Mouse (Mus musculus): ENCODE measurements at regions not wholly inside any gene's neighbourhood (a gene's known extent, or its start where the extent isn't known, plus 50 kb on each side); places are given as distances from the start of the nearest gene placed in this dataset.

- H3K27ac ChIP-seq (ENCODE audit: low read length): no peak overlapping the region
- H3K4me2 ChIP-seq (replicated peaks; ENCODE audit: low read depth, low read length): no peak overlapping the region
- no peaks in the 10 kb centered on the region for H3K9me3 ChIP-seq (ENCODE audit: control insufficient read depth, low read depth, low read length)
- no peaks in the 10 kb centered on the region for H3K27me3 ChIP-seq (ENCODE audit: control insufficient read depth, insufficient read depth, low read length)
- H3K9ac ChIP-seq (replicated peaks; ENCODE audit: low read depth, low read length): no peak overlapping the region
- H3K4me1 ChIP-seq (ENCODE audit: control insufficient read depth, insufficient read depth, low read length): no peaks in the 10 kb centered on the region
- ATAC-seq (ENCODE audit: insufficient number of reproducible peaks, insufficient read depth, low FRiP score, low read depth): no peak
- no peaks in the 10 kb centered on the region for H3K36me3 ChIP-seq (ENCODE audit: control insufficient read depth, insufficient read depth, low read length)
- no peak overlapping the region for H3K4me3 ChIP-seq (ENCODE audit: low read depth, low read length)
- 52% methylated on average over 2 of the region's 2 CpGs for WGBS
These were observed 707.2 kb upstream of the N6amt1 start for GRCm38 (mm10) chr16:86646753-86647152.

- no peaks in the 10 kb centered on the region for H3K27me3 ChIP-seq (ENCODE audit: control insufficient read depth, insufficient read depth, low read length)
- no peaks in the 10 kb centered on the region for H3K36me3 ChIP-seq (ENCODE audit: control insufficient read depth, insufficient read depth, low read length)
- H3K9me3 ChIP-seq (ENCODE audit: control insufficient read depth, low read depth, low read length): no peaks in the 10 kb centered on the region
- H3K9ac ChIP-seq (replicated peaks; ENCODE audit: low read depth, low read length): no peak overlapping the region
- no peak overlapping the region for H3K4me3 ChIP-seq (ENCODE audit: low read depth, low read length)
- no peak for ATAC-seq (ENCODE audit: insufficient number of reproducible peaks, insufficient read depth, low FRiP score, low read depth)
- H3K4me2 ChIP-seq (replicated peaks; ENCODE audit: low read depth, low read length): no peak overlapping the region
- no peak overlapping the region for H3K27ac ChIP-seq (ENCODE audit: low read length)
- H3K4me1 ChIP-seq (ENCODE audit: control insufficient read depth, insufficient read depth, low read length): no peaks in the 10 kb centered on the region
- WGBS: 81% methylated on average over 1 of the region's 1 CpGs
These were observed 708.5 kb upstream of the N6amt1 start for GRCm38 (mm10) chr16:86645436-86645835.

GRCm38 (mm10) chr16:86644912-86645312, 709.1 kb upstream of the N6amt1 start:
- 20% methylated on average over 2 of the region's 2 CpGs for WGBS
- Histone ChIP-seq H3K4me1 (ENCODE audit: control insufficient read depth, insufficient read depth, low read length) (no peaks in the 10 kb centered on the region), H3K9me3 (ENCODE audit: control insufficient read depth, low read depth, low read length) (no peaks in the 10 kb centered on the region), H3K36me3 (ENCODE audit: control insufficient read depth, insufficient read depth, low read length) (no peaks in the 10 kb centered on the region), H3K9ac (replicated peaks; ENCODE audit: low read depth, low read length) (no peak overlapping the region), H3K27me3 (ENCODE audit: control insufficient read depth, insufficient read depth, low read length) (no peaks in the 10 kb centered on the region), H3K4me3 (ENCODE audit: low read depth, low read length) (no peak overlapping the region), H3K27ac (ENCODE audit: low read length) (no peak overlapping the region), H3K4me2 (replicated peaks; ENCODE audit: low read depth, low read length) (no peak overlapping the region)
- ATAC-seq (ENCODE audit: insufficient number of reproducible peaks, insufficient read depth, low FRiP score, low read depth): no peak

- Histone ChIP-seq H3K27me3 (ENCODE audit: control insufficient read depth, insufficient read depth, low read length) (no peaks in the 10 kb centered on the region), H3K4me3 (ENCODE audit: low read depth, low read length) (no peak overlapping the region), H3K36me3 (ENCODE audit: control insufficient read depth, insufficient read depth, low read length) (no peaks in the 10 kb centered on the region), H3K4me1 (ENCODE audit: control insufficient read depth, insufficient read depth, low read length) (0 out of 2 replicates have a peak, but pooled peaks cover 3% of the 10 kb centered on the region), H3K9ac (replicated peaks; ENCODE audit: low read depth, low read length) (no peak overlapping the region), H3K4me2 (replicated peaks; ENCODE audit: low read depth, low read length) (no peak overlapping the region), H3K27ac (ENCODE audit: low read length) (no peak overlapping the region), H3K9me3 (ENCODE audit: control insufficient read depth, low read depth, low read length) (no peaks in the 10 kb centered on the region)
- WGBS: 32% methylated on average over 7 of the region's 7 CpGs
- ATAC-seq (ENCODE audit: insufficient number of reproducible peaks, insufficient read depth, low FRiP score, low read depth): no peak
These were observed 702.5 kb upstream of the Adamts5 start for GRCm38 (mm10) chr16:86604166-86604565.

GRCm38 (mm10) chr16:86594992-86595391, 693.4 kb upstream of the Adamts5 start:
- Histone ChIP-seq H3K27me3 (ENCODE audit: control insufficient read depth, insufficient read depth, low read length) (no peaks in the 10 kb centered on the region), H3K4me2 (replicated peaks; ENCODE audit: low read depth, low read length) (no peak overlapping the region), H3K4me1 (ENCODE audit: control insufficient read depth, insufficient read depth, low read length) (no peaks in the 10 kb centered on the region), H3K4me3 (ENCODE audit: low read depth, low read length) (no peak overlapping the region), H3K9me3 (ENCODE audit: control insufficient read depth, low read depth, low read length) (no peaks in the 10 kb centered on the region), H3K27ac (ENCODE audit: low read length) (no peak overlapping the region), H3K36me3 (ENCODE audit: control insufficient read depth, insufficient read depth, low read length) (no peaks in the 10 kb centered on the region), H3K9ac (replicated peaks; ENCODE audit: low read depth, low read length) (no peak overlapping the region)
- 60% methylated on average over 3 of the region's 3 CpGs for WGBS
- no peak for ATAC-seq (ENCODE audit: insufficient number of reproducible peaks, insufficient read depth, low FRiP score, low read depth)

- no peak overlapping the region for H3K4me2 ChIP-seq (replicated peaks; ENCODE audit: low read depth, low read length)
- H3K4me3 ChIP-seq (ENCODE audit: low read depth, low read length): no peak overlapping the region
- ATAC-seq (ENCODE audit: insufficient number of reproducible peaks, insufficient read depth, low FRiP score, low read depth): no peak
- WGBS: 86% methylated on average over 4 of the region's 4 CpGs
- H3K4me1 ChIP-seq (ENCODE audit: control insufficient read depth, insufficient read depth, low read length): no peaks in the 10 kb centered on the region
- H3K27me3 ChIP-seq (ENCODE audit: control insufficient read depth, insufficient read depth, low read length): no peaks in the 10 kb centered on the region
- no peak overlapping the region for H3K27ac ChIP-seq (ENCODE audit: low read length)
- no peaks in the 10 kb centered on the region for H3K36me3 ChIP-seq (ENCODE audit: control insufficient read depth, insufficient read depth, low read length)
- no peaks in the 10 kb centered on the region for H3K9me3 ChIP-seq (ENCODE audit: control insufficient read depth, low read depth, low read length)
- H3K9ac ChIP-seq (replicated peaks; ENCODE audit: low read depth, low read length): no peak overlapping the region
These were observed 684.4 kb upstream of the Adamts5 start for GRCm38 (mm10) chr16:86586044-86586443.

- Histone ChIP-seq H3K9ac (replicated peaks; ENCODE audit: low read depth, low read length) (no peak overlapping the region), H3K27ac (ENCODE audit: low read length) (no peak overlapping the region), H3K4me2 (replicated peaks; ENCODE audit: low read depth, low read length) (no peak overlapping the region), H3K4me1 (ENCODE audit: control insufficient read depth, insufficient read depth, low read length) (no peaks in the 10 kb centered on the region), H3K9me3 (ENCODE audit: control insufficient read depth, low read depth, low read length) (no peaks in the 10 kb centered on the region), H3K36me3 (ENCODE audit: control insufficient read depth, insufficient read depth, low read length) (no peaks in the 10 kb centered on the region), H3K4me3 (ENCODE audit: low read depth, low read length) (no peak overlapping the region), H3K27me3 (ENCODE audit: control insufficient read depth, insufficient read depth, low read length) (no peaks in the 10 kb centered on the region)
- 82% methylated on average over 5 of the region's 5 CpGs for WGBS
- ATAC-seq (ENCODE audit: insufficient number of reproducible peaks, insufficient read depth, low FRiP score, low read depth): no peak
These were observed 676.7 kb upstream of the Adamts5 start for GRCm38 (mm10) chr16:86578281-86578680.

- no peak overlapping the region for H3K27ac ChIP-seq (ENCODE audit: low read length)
- no peak overlapping the region for H3K9ac ChIP-seq (replicated peaks; ENCODE audit: low read depth, low read length)
- no peak for ATAC-seq (ENCODE audit: insufficient number of reproducible peaks, insufficient read depth, low FRiP score, low read depth)
- H3K27me3 ChIP-seq (ENCODE audit: control insufficient read depth, insufficient read depth, low read length): no peaks in the 10 kb centered on the region
- H3K9me3 ChIP-seq (ENCODE audit: control insufficient read depth, low read depth, low read length): no peaks in the 10 kb centered on the region
- WGBS: 65% methylated on average over 4 of the region's 4 CpGs
- H3K4me2 ChIP-seq (replicated peaks; ENCODE audit: low read depth, low read length): no peak overlapping the region
- no peaks in the 10 kb centered on the region for H3K4me1 ChIP-seq (ENCODE audit: control insufficient read depth, insufficient read depth, low read length)
- no peak overlapping the region for H3K4me3 ChIP-seq (ENCODE audit: low read depth, low read length)
- no peaks in the 10 kb centered on the region for H3K36me3 ChIP-seq (ENCODE audit: control insufficient read depth, insufficient read depth, low read length)
These were observed 645.9 kb upstream of the Adamts5 start for GRCm38 (mm10) chr16:86547465-86548043.

- Histone ChIP-seq H3K9ac (replicated peaks; ENCODE audit: low read depth, low read length) (no peak overlapping the region), H3K27me3 (ENCODE audit: control insufficient read depth, insufficient read depth, low read length) (no peaks in the 10 kb centered on the region), H3K36me3 (ENCODE audit: control insufficient read depth, insufficient read depth, low read length) (no peaks in the 10 kb centered on the region), H3K4me3 (ENCODE audit: low read depth, low read length) (no peak overlapping the region), H3K9me3 (ENCODE audit: control insufficient read depth, low read depth, low read length) (no peaks in the 10 kb centered on the region), H3K4me1 (ENCODE audit: control insufficient read depth, insufficient read depth, low read length) (no peaks in the 10 kb centered on the region), H3K4me2 (replicated peaks; ENCODE audit: low read depth, low read length) (no peak overlapping the region), H3K27ac (ENCODE audit: low read length) (no peak overlapping the region)
- WGBS: 76% methylated on average over 3 of the region's 3 CpGs
- no peak for ATAC-seq (ENCODE audit: insufficient number of reproducible peaks, insufficient read depth, low FRiP score, low read depth)
These were observed 645.3 kb upstream of the Adamts5 start for GRCm38 (mm10) chr16:86546905-86547304.
